Mouse (Mus musculus): ENCODE data around the gene Fxyd3.

Fxyd3 gene

GRCm38 (mm10) chr7:31036917-31037316, 39.6 kb downstream of the Fxyd3 start:
- no peaks in the 10 kb centered on the region for H3K27me3 ChIP-seq (ENCODE audit: control insufficient read depth, insufficient read depth, low read length, poor library complexity, severe bottlenecking)
- peaks cover 2% of the 10 kb centered on the region; the same call in 1 of the 2 replicates for H3K36me3 ChIP-seq (ENCODE audit: control insufficient read depth, insufficient read depth, low read length, poor library complexity, severe bottlenecking)
- peak; percentile 36 for DNase-seq (ENCODE audit: low read depth, low spot score)

DNA sequence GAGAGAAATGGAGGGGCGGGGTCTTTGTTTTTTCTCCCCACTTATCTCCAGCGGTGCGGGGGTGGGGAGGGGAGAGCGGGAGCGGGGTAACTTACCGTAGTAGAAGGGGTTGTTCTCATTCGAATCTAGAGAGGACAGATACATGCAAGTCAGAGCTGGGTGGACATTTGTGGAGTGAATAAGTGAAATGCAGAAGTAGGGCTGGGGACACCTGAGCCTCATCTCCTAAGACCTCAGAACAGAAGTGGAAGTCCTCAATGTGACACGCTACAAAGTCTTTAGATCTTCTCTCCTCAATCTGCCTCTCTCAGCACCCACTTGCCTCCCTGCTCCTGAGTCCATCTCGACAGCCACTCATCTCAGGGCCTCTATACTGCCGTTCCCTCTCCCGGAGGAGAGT, 41.2 kb downstream of the Fxyd3 start:
- peak; percentile 49 for DNase-seq (ENCODE audit: low read depth, low spot score)
- H3K27me3 ChIP-seq (ENCODE audit: control insufficient read depth, insufficient read depth, low read length, poor library complexity, severe bottlenecking), result no peaks in the 10 kb centered on the region
- peaks cover 2% of the 10 kb centered on the region; the same call in 1 of the 2 replicates for H3K36me3 ChIP-seq (ENCODE audit: control insufficient read depth, insufficient read depth, low read length, poor library complexity, severe bottlenecking)

- Histone ChIP-seq H3K27me3 (ENCODE audit: control insufficient read depth, insufficient read depth, low read length, poor library complexity, severe bottlenecking) (no peaks in the 10 kb centered on the region), H3K36me3 (ENCODE audit: control insufficient read depth, insufficient read depth, low read length, poor library complexity, severe bottlenecking) (peaks cover 2% of the 10 kb centered on the region; the same call in 1 of the 2 replicates)
- peak; percentile 54 for DNase-seq (ENCODE audit: low read depth, low spot score)
These were observed 41.7 kb downstream of the Fxyd3 start for GRCm38 (mm10) chr7:31034789-31035188.

GRCm38 (mm10) chr7:31033409-31034165, 42.9 kb downstream of the Fxyd3 start:
- H3K36me3 ChIP-seq (ENCODE audit: control insufficient read depth, insufficient read depth, low read length, poor library complexity, severe bottlenecking), result no peaks in the 10 kb centered on the region; the same call in 1 of the 2 replicates
- peak; percentile 72 for DNase-seq (ENCODE audit: low read depth, low spot score)
- no peaks in the 10 kb centered on the region for H3K27me3 ChIP-seq (ENCODE audit: control insufficient read depth, insufficient read depth, low read length, poor library complexity, severe bottlenecking)

GRCm38 (mm10) chr7:31031731-31032130, 44.8 kb downstream of the Fxyd3 start:
- DNase-seq (ENCODE audit: low read depth, low spot score), result no peak
- no peaks in the 10 kb centered on the region; the same call in 1 of the 2 replicates for H3K36me3 ChIP-seq (ENCODE audit: control insufficient read depth, insufficient read depth, low read length, poor library complexity, severe bottlenecking)
- no peaks in the 10 kb centered on the region for H3K27me3 ChIP-seq (ENCODE audit: control insufficient read depth, insufficient read depth, low read length, poor library complexity, severe bottlenecking)

DNA sequence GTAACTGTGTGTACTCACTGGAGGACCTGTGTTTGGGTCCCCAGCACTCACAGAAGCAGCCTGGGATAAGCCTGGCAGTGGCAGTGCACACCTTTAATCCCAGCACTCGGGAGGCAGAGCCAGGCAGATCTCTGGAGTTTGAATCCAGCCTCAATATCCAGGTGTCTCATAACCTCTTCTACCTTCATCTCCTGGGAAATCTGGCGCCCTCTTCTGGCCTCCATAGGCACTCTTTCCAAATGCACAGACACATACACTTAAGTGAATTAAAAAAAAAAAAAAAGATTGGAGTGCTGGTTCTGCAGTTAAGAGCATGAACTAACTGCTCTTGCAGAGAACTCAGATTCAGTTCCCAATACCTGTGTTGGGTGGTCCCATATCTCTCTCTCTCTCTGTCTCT, 45.8 kb downstream of the Fxyd3 start:
- no peaks in the 10 kb centered on the region; the same call in 1 of the 2 replicates for H3K36me3 ChIP-seq (ENCODE audit: control insufficient read depth, insufficient read depth, low read length, poor library complexity, severe bottlenecking)
- no peaks in the 10 kb centered on the region for H3K27me3 ChIP-seq (ENCODE audit: control insufficient read depth, insufficient read depth, low read length, poor library complexity, severe bottlenecking)
- no peak for DNase-seq (ENCODE audit: low read depth, low spot score)

- no peaks in the 10 kb centered on the region for H3K27me3 ChIP-seq (ENCODE audit: control insufficient read depth, insufficient read depth, low read length, poor library complexity, severe bottlenecking)
- no peak for DNase-seq (ENCODE audit: low read depth, low spot score)
- H3K36me3 ChIP-seq (ENCODE audit: control insufficient read depth, insufficient read depth, low read length, poor library complexity, severe bottlenecking), result no peaks in the 10 kb centered on the region
These were observed 47.9 kb downstream of the Fxyd3 start for GRCm38 (mm10) chr7:31028609-31029008.
